12 mouse cellular contexts compared by ENCODE assay signal in the genomic region with DNA sequence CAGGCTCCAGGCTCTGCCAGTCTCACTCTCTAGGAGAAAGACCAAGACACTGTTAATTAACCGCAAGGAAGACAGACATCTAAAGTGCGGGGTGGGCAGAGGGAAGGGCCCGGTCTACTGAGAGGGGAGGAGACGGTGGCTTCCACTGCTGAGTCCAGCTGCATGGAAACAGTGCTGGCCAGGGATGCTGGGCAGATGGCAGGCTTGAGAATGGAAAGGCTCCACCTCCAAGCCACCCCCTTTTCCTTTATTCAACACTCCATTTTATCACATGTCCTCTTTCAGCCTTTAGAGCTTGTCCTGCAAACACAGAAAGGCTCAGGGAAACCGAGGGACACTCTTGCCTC.
DNase-seq lines count a peak whose midpoint lies in the region; ATAC-seq and TF ChIP-seq lines count a peak whose summit lies in the region.
"Had no signal": no experiment of that assay in that cellular context is flagged by ENCODE, and none has a peak within 500 bp of the region (broad histone marks: within the 10 kb centered on the region; RNA-seq: fewer than 3 reads in every experiment).

No protein-coding gene starts in this region.

- H3K4me3 ChIP-seq in embryonic facial prominence, embryonic 10.5 days, result no peak overlapping the region
- H3K4me3 ChIP-seq in hindbrain, embryonic 11.5 days (ENCODE audit: low read depth, low read length), result no peak overlapping the region
- no peak overlapping the region for H3K4me3 ChIP-seq in neural tube, embryonic 11.5 days (ENCODE audit: low read depth, low read length)
- H3K4me3 ChIP-seq in gastrocnemius, adult 2 months, result no peak overlapping the region
- H3K4me3 ChIP-seq: erythroblast, embryonic 14.5 days; heart, embryonic 12.5 days; kidney, embryonic 15.5 days; limb, embryonic 15.5 days had no signal

- no peak for TF ChIP-seq CTCF in gastrocnemius, adult 2 months (IDR thresholded peaks at IDR 0.05)

- H3K9ac ChIP-seq in hindbrain, embryonic 11.5 days (ENCODE audit: low read depth, low read length), result no peak overlapping the region
- H3K9ac ChIP-seq in neural tube, embryonic 11.5 days (ENCODE audit: low read length), result no peak overlapping the region
- H3K9ac ChIP-seq: heart, embryonic 12.5 days; kidney, embryonic 15.5 days; limb, embryonic 15.5 days had no signal

- H3K4me2 ChIP-seq in hindbrain, embryonic 11.5 days (replicated peaks; ENCODE audit: low read depth, low read length), result no peak overlapping the region
- H3K4me2 ChIP-seq in neural tube, embryonic 11.5 days (ENCODE audit: low read depth), result no peak overlapping the region
- H3K4me2 ChIP-seq: heart, embryonic 12.5 days; kidney, embryonic 15.5 days; limb, embryonic 15.5 days had no signal

- H3K27me3 ChIP-seq in embryonic facial prominence, embryonic 10.5 days (replicated peaks; ENCODE audit: low read depth, poor library complexity, severe bottlenecking), result peaks cover 12% of the 10 kb centered on the region
- no peaks in the 10 kb centered on the region for H3K27me3 ChIP-seq in hindbrain, embryonic 11.5 days (ENCODE audit: control insufficient read depth, insufficient read depth, low read length)
- H3K27me3 ChIP-seq in neural tube, embryonic 11.5 days (ENCODE audit: control insufficient read depth, insufficient read depth, low read length), result no peaks in the 10 kb centered on the region

- H3K27ac ChIP-seq in embryonic facial prominence, embryonic 10.5 days (replicated peaks), result peak overlapping the region; percentile 65
- peak overlapping the region; percentile 83 for H3K27ac ChIP-seq in hindbrain, embryonic 11.5 days (ENCODE audit: low read depth, low read length)
- H3K27ac ChIP-seq in neural tube, embryonic 11.5 days (ENCODE audit: low read depth, low read length), result peak overlapping the region; percentile 84
- no peak overlapping the region for H3K27ac ChIP-seq in gastrocnemius, adult 2 months
- H3K27ac ChIP-seq: kidney, embryonic 15.5 days; limb, embryonic 15.5 days had no signal

- peak; percentile 65 for ATAC-seq in hindbrain, embryonic 11.5 days (ENCODE audit: low FRiP score)
- ATAC-seq in neural tube, embryonic 11.5 days (ENCODE audit: insufficient read depth, low FRiP score, low TSS enrichment), result peak; percentile 70; the same call in 1 of the 2 replicates
- no peak for ATAC-seq in cerebellum, adult (ENCODE audit: insufficient number of reproducible peaks, low FRiP score, low TSS enrichment)

- no peaks in the 10 kb centered on the region for H3K36me3 ChIP-seq in embryonic facial prominence, embryonic 10.5 days (replicated peaks)
- H3K36me3 ChIP-seq in hindbrain, embryonic 11.5 days (ENCODE audit: control insufficient read depth, insufficient read depth, low read length), result no peaks in the 10 kb centered on the region
- H3K36me3 ChIP-seq in neural tube, embryonic 11.5 days (ENCODE audit: control insufficient read depth, insufficient read depth, low read length), result no peaks in the 10 kb centered on the region
- H3K36me3 ChIP-seq: heart, embryonic 12.5 days; kidney, embryonic 15.5 days; limb, embryonic 15.5 days had no signal

- intact Hi-C loops in gastrocnemius, adult 2 months (cut with DNase I), result no loop called here

- no peaks in the 10 kb centered on the region for H3K9me3 ChIP-seq in embryonic facial prominence, embryonic 10.5 days
- H3K9me3 ChIP-seq in hindbrain, embryonic 11.5 days (ENCODE audit: control insufficient read depth, low read length), result no peaks in the 10 kb centered on the region
- H3K9me3 ChIP-seq in neural tube, embryonic 11.5 days (ENCODE audit: control insufficient read depth, low read length), result no peaks in the 10 kb centered on the region
- H3K9me3 ChIP-seq: kidney, embryonic 15.5 days; limb, embryonic 15.5 days had no signal

- DNase-seq in layer of hippocampus, adult 11-12 months (ENCODE audit: low spot score), result peak; percentile 30
- DNase-seq in layer of hippocampus, adult 9-10 months (ENCODE audit: low spot score), result no peak
- DNase-seq in embryonic facial prominence, embryonic 10.5 days (ENCODE audit: low spot score), result no peak
- peak; percentile 54 for DNase-seq in hindbrain, embryonic 11.5 days (ENCODE audit: low spot score)
- peak; percentile 48 for DNase-seq in neural tube, embryonic 11.5 days (ENCODE audit: low spot score)
- no peak for DNase-seq in adrenal gland, postnatal 25 days
- no peak for DNase-seq in gastrocnemius, adult 2 months

- peaks cover 35% of the 10 kb centered on the region for H3K4me1 ChIP-seq in embryonic facial prominence, embryonic 10.5 days
- H3K4me1 ChIP-seq in hindbrain, embryonic 11.5 days (replicated peaks; ENCODE audit: control insufficient read depth, insufficient read depth, low read length), result no peaks in the 10 kb centered on the region
- peaks cover 13% of the 10 kb centered on the region for H3K4me1 ChIP-seq in neural tube, embryonic 11.5 days (ENCODE audit: control insufficient read depth, insufficient read depth, low read length)
- H3K4me1 ChIP-seq: heart, embryonic 12.5 days had no signal

- 51% methylated on average over 5 of the region's 5 CpGs for WGBS in embryonic facial prominence, embryonic 10.5 days
- 43% methylated on average over 5 of the region's 5 CpGs for WGBS in hindbrain, embryonic 11.5 days
- 23% methylated on average over 5 of the region's 5 CpGs for WGBS in neural tube, embryonic 11.5 days

Comparison
In these comparisons a context has a peak if more than half of its experiments do, and no peak if none do; other contexts are left out.
1. DNase-seq: peak in layer of hippocampus, adult 11-12 months (single experiment), hindbrain, embryonic 11.5 days (single experiment) and neural tube, embryonic 11.5 days (single experiment); none in layer of hippocampus, adult 9-10 months (single experiment), embryonic facial prominence, embryonic 10.5 days (single experiment), adrenal gland, postnatal 25 days (single experiment) and gastrocnemius, adult 2 months (single experiment).